Mouse (Mus musculus) limb, embryonic 10.5 days (tissue): ENCODE data around the gene Eml1. TPM values are rescaled to one million over a fixed set of nuclear protein-coding genes. Genes with fewer than 3 reads are reported as not detected.

Experiments
- DNase-seq: peaks from one replicate; pipeline ENCODE4 v3.0.0-alpha.2; 2017; ENCODE audit warnings: low spot score
- H3K27ac ChIP-seq: fragments of 300-500 bp; sonication (generic); 2 replicates; pipeline ENCODE4 v1.5.1; 2016; ENCODE audit warnings: mild to moderate bottlenecking
- H3K27me3 ChIP-seq: fragments of 300-500 bp; sonication (generic); 2 replicates; pipeline ENCODE4 v1.6.1; 2016; ENCODE audit warnings: low read depth, mild to moderate bottlenecking; ENCODE audit not compliant: poor library complexity, severe bottlenecking
- H3K36me3 ChIP-seq: fragments of 300-500 bp; sonication (generic); 2 replicates; pipeline ENCODE4 v1.6.1; 2016; ENCODE audit warnings: mild to moderate bottlenecking, moderate library complexity
- H3K4me1 ChIP-seq: fragments of 300-500 bp; sonication (generic); 2 replicates; pipeline ENCODE4 v1.6.1; 2016
- H3K4me3 ChIP-seq: fragments of 300-500 bp; sonication (generic); 2 replicates; pipeline ENCODE4 v1.5.1; 2016; ENCODE audit warnings: mild to moderate bottlenecking, moderate library complexity
- H3K9me3 ChIP-seq: fragments of 300-500 bp; sonication (generic); replicated peaks from 2 replicates; pipeline ENCODE4 v1.6.1; 2016; ENCODE audit warnings: mild to moderate bottlenecking
- WGBS: fragments of 180-500 bp; shearing (Covaris S2); methylation state at CpG from one replicate; pipeline ENCODE4 v1.1.7; 2016; 5-methylcytosine and 5-hydroxymethylcytosine counted together
- polyA plus RNA-seq: library from polyadenylated mRNA; unstranded; fragments of >200 nt; fragmentation: Nextera tagmentation; extraction: Ambion mirVana; gene quantifications from 2 replicates; pipeline ENCODE4 v1.2.1, GENCODE M21; 2016

Gene Eml1
- 47.1 and 64.7 TPM in 2 replicates for polyA plus RNA-seq

DNA sequence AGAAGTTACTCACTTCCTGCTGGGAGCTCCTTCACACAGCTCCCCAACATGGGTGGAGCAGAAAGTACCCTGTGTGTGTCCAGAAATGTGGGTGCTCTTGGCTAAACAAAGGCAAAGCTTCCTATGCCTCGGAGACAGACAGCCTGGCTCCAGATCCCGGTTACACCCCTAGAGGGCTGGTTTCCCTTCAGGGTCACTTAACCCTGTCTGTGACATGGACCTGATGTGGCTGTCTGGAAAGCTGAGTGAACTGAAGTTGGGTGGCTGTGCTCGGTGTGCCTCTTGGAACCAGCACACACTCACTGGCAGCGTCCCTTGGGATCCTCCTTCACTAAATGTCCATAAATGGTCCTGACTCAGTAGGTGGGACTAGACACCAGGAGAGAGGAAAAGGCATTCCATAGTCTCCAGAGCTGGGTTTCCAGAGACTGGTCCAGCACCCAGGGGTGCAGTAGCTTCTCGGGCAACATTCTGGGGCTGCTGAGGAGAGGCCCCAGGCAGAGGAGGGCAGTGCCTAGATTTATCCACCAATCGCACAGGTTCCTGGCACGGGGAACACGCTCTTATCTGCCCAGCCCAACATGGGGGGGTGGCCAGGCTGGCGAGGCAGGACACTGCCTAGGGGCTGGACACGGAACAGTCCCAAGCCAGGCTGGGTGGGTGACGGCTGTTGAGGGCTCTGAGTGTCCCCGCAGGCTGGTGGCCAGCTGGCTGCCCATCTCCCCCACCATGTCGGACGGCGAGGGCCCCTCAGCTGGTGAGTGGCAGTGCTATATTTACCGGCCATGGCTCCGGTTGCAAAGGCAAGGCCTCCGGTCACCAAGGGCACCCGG lies at the start of gene Eml1:
Gene Eml1 (plus strand): TSS at position 362 of the 833 bp plus-strand sequence.
- Histone ChIP-seq H3K4me3 (no peak within 1 kb of the TSS), H3K36me3 (no peaks in the 10 kb centered on the region), H3K4me1 (peaks cover 70% of the 10 kb centered on the region), H3K27ac (peak within 1 kb of the TSS; percentile 79), H3K9me3 (no peaks in the 10 kb centered on the region), H3K27me3 (no peaks in the 10 kb centered on the region; the same call in 1 of the 2 replicates)
- DNase-seq = no peak
- 79% methylated on average over 19 of the region's 19 CpGs for WGBS

DNA sequence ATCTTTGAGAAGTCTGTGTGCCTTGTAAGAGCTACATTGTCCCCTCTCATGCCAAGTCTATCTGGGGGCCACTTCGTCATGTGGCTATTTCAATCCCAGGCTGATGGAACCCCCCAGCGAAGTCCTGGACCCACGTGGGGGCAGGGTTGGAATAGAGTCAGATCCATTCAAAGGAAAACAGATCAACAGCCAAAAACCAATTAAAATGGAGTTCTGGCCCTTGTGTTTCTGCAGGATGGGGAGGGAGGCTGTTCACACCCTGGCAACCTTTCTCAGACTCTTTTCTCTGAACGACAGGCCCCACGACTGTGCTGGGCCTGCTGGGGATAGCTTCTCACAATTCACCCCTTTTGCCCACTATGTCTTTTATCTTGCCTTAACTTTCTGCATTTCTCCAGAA lies 44.4 kb upstream of the Eml1 start:
- no peaks in the 10 kb centered on the region for H3K36me3 ChIP-seq
- no peak overlapping the region for H3K4me3 ChIP-seq
- H3K9me3 ChIP-seq = no peaks in the 10 kb centered on the region
- DNase-seq = no peak
- H3K4me1 ChIP-seq = peaks cover 15% of the 10 kb centered on the region
- 58% methylated on average over 5 of the region's 5 CpGs for WGBS
- H3K27ac ChIP-seq = no peak overlapping the region
- H3K27me3 ChIP-seq = peaks cover 79% of the 10 kb centered on the region

DNA sequence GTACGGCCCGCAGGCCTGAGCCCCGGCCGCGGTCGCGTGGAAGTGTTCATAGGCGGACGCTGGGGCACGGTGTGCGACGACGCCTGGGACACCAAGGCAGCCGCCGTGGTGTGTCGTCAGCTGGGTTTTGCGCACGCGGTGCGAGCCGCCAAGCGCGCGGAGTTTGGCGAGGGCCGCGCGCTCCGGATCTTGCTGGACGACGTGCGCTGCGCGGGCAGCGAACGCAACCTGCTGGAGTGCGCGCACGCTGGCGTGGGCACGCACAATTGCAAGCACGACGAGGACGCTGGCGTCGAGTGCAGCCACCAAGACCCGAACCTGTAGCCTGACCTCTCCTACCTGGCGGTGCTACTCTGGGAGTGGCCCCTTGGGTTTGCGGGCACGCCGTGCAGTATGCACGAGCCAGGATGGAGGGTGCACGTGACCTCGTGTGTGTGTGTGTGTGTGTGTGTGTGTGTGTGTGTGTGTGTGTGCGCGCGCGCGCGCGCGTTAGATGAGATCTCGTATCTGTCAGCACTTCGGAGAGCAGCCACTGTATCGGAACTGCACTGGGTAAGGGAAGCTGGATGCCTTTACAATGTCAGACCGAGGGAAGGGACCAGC lies 42.8 kb upstream of the Eml1 start:
- 2% methylated on average over 63 of the region's 66 CpGs for WGBS

DNA sequence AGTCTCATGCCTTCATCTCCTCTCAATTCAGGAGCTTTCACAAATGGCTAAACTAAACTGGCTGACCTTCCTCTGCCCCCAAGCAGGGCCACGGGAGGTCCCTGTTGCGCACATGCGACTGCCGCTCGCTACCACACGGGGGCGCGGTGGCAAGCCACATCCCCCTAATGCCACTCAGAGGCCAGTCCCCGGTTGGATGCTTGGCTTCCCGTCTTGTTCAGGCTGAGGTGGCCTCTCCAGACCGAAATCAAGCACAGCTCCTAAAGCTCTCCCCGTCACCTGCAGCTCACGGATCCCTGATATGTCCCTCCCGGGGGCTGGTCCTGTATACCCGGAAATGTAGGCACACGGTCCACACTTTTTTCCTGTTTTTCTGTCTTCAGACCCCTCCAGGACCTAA lies 37.7 kb upstream of the Eml1 start:
- H3K4me1 ChIP-seq = peaks cover 30% of the 10 kb centered on the region
- 2% methylated on average over 16 of the region's 16 CpGs for WGBS
- peak overlapping the region; percentile 82 for H3K4me3 ChIP-seq
- DNase-seq = peak; percentile 94
- peaks cover 82% of the 10 kb centered on the region for H3K27me3 ChIP-seq
- no peak overlapping the region for H3K27ac ChIP-seq
- no peaks in the 10 kb centered on the region for H3K36me3 ChIP-seq
- H3K9me3 ChIP-seq = no peaks in the 10 kb centered on the region

More for the DNA sequence above, 42.8 kb upstream of the Eml1 start:
- H3K36me3 ChIP-seq = no peaks in the 10 kb centered on the region
- H3K27me3 ChIP-seq = peaks cover 80% of the 10 kb centered on the region
- H3K27ac ChIP-seq = peak overlapping the region; percentile 54
- peak overlapping the region; percentile 50 for H3K4me3 ChIP-seq
- H3K4me1 ChIP-seq = peaks cover 18% of the 10 kb centered on the region
- DNase-seq = peak; percentile 61
- no peaks in the 10 kb centered on the region for H3K9me3 ChIP-seq

DNA sequence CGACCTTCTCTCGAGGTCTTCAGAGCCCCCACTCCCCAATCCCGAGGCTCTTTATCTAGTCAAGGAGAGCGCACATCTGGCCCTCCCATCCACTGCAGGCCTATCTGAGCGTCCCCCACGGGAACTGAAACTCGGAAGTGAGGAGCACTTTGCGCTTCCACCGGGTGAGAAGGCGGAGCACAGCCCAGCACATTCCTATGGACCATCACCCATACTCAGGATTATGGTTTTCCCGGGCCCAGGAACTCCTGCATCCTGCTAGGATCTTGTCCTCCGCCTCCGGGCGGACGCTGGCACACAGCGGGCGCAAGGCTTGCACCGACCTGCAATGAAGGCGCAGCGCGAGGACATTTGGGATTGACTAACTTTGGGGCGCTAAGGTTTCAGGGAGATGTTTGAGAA lies 37.3 kb upstream of the Eml1 start:
- H3K9me3 ChIP-seq = no peaks in the 10 kb centered on the region
- no peaks in the 10 kb centered on the region for H3K36me3 ChIP-seq
- WGBS = 2% methylated on average over 22 of the region's 22 CpGs
- no peak overlapping the region for H3K27ac ChIP-seq
- H3K4me3 ChIP-seq = peak overlapping the region; percentile 82
- H3K4me1 ChIP-seq = peaks cover 30% of the 10 kb centered on the region
- no peak for DNase-seq
- H3K27me3 ChIP-seq = peaks cover 81% of the 10 kb centered on the region

DNA sequence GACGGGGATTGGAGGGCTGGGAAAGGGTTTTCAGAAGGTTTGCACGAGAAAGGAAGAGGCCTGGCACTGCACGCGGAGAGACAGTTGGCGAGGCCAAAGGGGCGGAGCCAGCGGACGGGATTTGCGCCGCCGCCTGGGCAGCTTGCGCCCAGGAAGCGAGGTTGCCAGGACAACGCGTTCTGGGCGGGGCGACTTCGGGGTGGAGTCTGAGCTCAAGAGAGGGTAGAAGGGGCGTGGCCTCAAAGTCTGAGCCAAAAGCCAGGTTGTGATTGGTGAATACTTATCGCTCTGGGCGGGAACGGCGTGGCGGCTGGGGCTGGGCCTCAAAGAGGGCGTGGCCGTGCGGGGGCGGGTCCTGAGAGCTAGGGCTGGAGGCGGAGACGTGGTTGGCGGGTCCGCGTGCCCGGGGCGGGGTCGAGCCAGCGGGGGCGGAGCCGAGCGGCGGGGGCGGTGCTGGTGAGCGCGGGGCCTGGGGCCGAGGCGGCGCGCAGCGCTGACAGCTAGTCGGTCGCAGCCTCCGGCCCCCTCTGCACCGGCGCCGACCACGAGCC lies 36.8 kb upstream of the Eml1 start, which contains the start of gene Cyp46a1:
Gene Cyp46a1 (plus strand): TSS at position 487 of the 551 bp plus-strand sequence.
- WGBS = under 1% methylated on average over 55 of the region's 56 CpGs
- no peaks in the 10 kb centered on the region for H3K9me3 ChIP-seq
- peaks cover 31% of the 10 kb centered on the region for H3K4me1 ChIP-seq
- DNase-seq = peak; percentile 99
- H3K27ac ChIP-seq = peak within 1 kb of the TSS; percentile 64
- peak within 1 kb of the TSS; percentile 82 for H3K4me3 ChIP-seq
- peaks cover 76% of the 10 kb centered on the region for H3K27me3 ChIP-seq
- no peaks in the 10 kb centered on the region for H3K36me3 ChIP-seq

DNA sequence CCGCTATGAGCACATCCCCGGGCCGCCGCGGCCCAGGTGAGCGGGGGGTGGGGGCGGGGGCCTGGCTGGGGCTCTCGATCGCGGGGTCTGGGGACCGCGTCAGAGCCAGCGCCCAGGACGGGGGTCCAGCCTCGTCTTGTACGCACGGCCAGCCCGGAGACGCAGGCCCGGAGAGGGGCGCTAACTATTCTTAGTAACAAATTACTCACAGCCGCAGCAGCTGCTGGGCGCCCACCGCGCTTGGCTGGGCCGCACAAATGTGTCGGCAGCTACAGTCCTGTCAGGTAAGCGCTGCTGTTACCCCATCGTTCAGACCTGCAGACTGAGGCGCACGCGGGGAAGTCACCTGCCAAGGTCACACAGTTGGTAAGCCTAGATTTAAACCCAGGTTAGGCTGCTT lies 36.2 kb upstream of the Eml1 start:
- H3K27me3 ChIP-seq = peaks cover 70% of the 10 kb centered on the region
- DNase-seq = no peak
- 1% methylated on average over 32 of the region's 32 CpGs for WGBS
- peak overlapping the region; percentile 64 for H3K27ac ChIP-seq
- H3K4me1 ChIP-seq = peaks cover 36% of the 10 kb centered on the region
- H3K9me3 ChIP-seq = no peaks in the 10 kb centered on the region
- peak overlapping the region; percentile 82 for H3K4me3 ChIP-seq
- H3K36me3 ChIP-seq = no peaks in the 10 kb centered on the region

DNA sequence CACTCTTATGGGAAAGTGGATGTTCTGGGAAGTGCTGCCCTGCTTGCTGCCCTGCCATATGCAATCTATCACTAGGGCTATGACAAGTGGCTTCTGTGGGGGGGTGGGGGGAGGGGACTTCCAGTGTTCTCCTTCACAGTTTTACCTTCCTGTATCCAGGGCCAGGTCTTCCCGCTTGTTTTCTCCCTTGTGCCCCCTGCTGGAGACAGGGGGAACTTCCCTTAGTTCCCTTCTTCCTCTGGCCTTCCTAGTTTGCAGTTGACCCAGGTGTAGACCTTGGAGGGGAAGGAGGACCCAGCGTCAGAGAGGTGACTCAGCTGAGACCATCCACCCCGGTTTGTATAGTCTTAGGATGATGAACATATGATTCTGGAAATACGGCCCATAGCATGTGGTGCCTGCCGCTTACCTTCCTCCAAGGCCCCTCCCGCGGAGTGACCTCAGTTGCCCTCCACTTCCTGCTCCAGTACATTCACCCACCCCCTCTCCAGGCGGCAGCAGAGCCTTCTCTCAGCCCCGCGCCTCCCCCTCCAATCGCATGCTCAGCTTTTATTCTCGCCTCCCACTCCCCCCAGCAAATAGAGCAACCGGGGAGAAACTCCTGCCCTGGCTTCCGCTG lies 32.1 kb upstream of the Eml1 start:
- peak overlapping the region; percentile 75 for H3K27ac ChIP-seq
- DNase-seq = peak; percentile 81

DNA sequence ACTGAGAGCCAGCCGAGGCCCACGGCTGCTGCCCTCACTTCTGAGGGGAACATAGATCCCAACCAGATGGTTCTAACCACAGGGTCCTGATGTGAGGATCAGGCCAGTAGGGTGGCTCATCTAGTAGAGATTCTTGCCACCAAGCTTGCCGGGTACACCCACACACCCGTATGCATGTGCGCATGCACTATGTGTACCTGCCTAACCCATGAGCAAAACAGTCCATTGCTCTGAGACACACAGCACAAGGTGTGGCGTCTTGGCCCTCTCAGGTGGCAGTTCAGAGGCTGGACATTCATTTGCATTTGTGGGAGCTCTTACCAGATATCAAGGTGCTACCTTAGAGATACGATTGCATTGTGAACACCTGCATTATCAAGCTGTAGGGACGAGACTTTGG lies 22.6 kb upstream of the Eml1 start:
- no peak overlapping the region for H3K27ac ChIP-seq
- no peaks in the 10 kb centered on the region for H3K36me3 ChIP-seq
- peaks cover 48% of the 10 kb centered on the region for H3K27me3 ChIP-seq
- DNase-seq = no peak
- WGBS = 82% methylated on average over 8 of the region's 8 CpGs
- H3K9me3 ChIP-seq = no peaks in the 10 kb centered on the region
- peaks cover 15% of the 10 kb centered on the region for H3K4me1 ChIP-seq
- H3K4me3 ChIP-seq = no peak overlapping the region

More for the DNA sequence above, 32.1 kb upstream of the Eml1 start:
- Histone ChIP-seq H3K4me3 (peak overlapping the region; percentile 33), H3K4me1 (peaks cover 28% of the 10 kb centered on the region), H3K27me3 (peaks cover 47% of the 10 kb centered on the region), H3K36me3 (no peaks in the 10 kb centered on the region), H3K9me3 (no peaks in the 10 kb centered on the region)
- WGBS = 10% methylated on average over 14 of the region's 14 CpGs

DNA sequence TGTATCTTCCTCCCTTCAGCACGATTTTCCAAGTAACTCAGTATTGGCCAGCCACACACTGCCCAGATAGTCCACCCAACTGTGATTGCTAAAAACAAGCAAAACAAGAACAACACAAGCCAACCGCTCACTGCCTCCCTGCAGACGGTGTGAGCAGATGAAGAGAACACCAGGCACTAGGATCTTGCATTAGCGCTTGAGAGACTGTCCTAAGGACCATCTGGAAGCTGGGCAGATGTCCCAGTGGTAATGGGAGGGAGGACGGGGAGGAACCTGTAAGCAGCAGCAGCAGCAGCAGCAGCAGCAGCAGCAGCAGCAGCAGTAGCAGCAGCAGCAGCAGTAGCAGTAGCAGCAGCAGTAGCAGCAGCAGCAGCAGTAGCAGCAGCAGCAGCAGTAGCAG lies 21.7 kb upstream of the Eml1 start:
- peaks cover 57% of the 10 kb centered on the region for H3K27me3 ChIP-seq

DNA sequence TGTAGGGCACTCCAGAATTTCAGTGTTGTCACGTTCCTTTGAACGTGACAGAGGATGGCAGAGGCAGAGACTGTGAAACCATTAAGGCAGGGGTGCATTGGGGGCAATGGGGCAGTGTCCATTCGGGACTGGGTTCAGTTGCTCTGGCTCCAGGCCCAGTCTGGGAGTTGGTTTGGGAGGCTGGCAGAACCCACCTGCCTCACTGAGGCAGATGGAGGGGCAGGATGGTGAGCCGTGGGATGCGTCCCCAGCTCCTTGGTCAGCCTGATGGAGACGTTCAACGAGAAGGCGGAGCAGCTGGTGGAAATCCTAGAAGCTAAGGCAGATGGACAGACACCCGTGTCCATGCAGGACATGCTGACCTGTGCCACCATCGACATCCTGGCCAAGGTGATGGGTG lies 19.8 kb upstream of the Eml1 start:
- WGBS = 87% methylated on average over 10 of the region's 10 CpGs
- H3K9me3 ChIP-seq = no peaks in the 10 kb centered on the region
- H3K36me3 ChIP-seq = no peaks in the 10 kb centered on the region
- no peak for DNase-seq
- peaks cover 15% of the 10 kb centered on the region for H3K4me1 ChIP-seq
- H3K27ac ChIP-seq = no peak overlapping the region
- H3K4me3 ChIP-seq = no peak overlapping the region
- H3K27me3 ChIP-seq = peaks cover 68% of the 10 kb centered on the region

More for the DNA sequence above, 21.7 kb upstream of the Eml1 start:
- 66% methylated on average over 5 of the region's 5 CpGs for WGBS
- Histone ChIP-seq H3K4me1 (peaks cover 15% of the 10 kb centered on the region), H3K36me3 (no peaks in the 10 kb centered on the region), H3K9me3 (no peaks in the 10 kb centered on the region), H3K4me3 (no peak overlapping the region), H3K27ac (no peak overlapping the region)
- DNase-seq = no peak

DNA sequence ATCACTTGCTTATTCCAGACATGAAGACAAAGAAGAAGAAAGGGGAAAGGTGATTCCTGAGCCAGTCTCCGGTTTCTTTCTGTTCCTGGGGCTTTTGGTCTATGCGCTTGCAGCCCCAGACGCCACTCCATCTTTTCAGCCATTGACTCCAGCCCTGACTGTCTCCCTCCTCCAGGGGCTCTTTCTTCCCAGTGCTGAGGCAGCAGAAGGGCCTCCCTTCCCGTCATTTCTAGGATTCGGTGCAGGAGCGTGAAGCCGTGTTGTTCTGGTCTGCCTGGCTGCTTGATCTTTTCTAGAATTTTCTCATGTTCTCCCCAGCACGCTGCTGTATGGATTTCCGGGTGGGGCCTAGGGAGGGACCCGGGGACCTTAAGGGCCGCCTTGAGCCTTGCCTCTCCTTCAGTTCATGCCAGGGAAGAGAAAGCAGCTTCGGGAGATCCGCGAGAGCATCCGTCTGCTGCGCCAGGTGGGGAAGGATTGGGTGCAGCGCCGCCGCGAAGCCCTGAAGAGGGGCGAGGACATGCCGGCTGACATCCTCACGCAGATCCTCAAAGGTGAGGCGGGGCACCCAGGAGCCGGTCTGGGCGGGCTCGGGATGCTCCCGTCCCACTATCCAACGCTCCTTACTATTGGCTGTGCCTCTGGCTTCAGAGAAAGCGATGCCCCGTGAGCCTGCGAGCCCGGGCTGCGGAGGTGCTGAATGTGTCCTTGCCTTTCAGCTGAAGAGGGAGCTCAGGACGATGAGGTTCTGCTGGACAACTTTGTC lies 18.2 kb upstream of the Eml1 start:
- Histone ChIP-seq H3K27ac (no peak overlapping the region), H3K4me3 (peak overlapping the region; percentile 37), H3K27me3 (peaks cover 68% of the 10 kb centered on the region), H3K4me1 (peaks cover 15% of the 10 kb centered on the region), H3K9me3 (no peaks in the 10 kb centered on the region), H3K36me3 (no peaks in the 10 kb centered on the region)
- WGBS = 8% methylated on average over 35 of the region's 35 CpGs
- DNase-seq = peak; percentile 56
